Mouse (Mus musculus) midbrain, embryonic 13.5 days (tissue): ENCODE results near the gene Gm2431. TPM values are rescaled to one million over a fixed set of nuclear protein-coding genes. Genes with fewer than 3 reads are reported as not detected.

Experiments used
- polyA plus RNA-seq: library from polyadenylated mRNA; unstranded; fragments of >200 nt; fragmentation: Nextera tagmentation; extraction: Ambion mirVana; gene quantifications from 2 replicates; pipeline ENCODE4 v1.2.1, GENCODE M21; 2015

Gm2431 gene
- polyA plus RNA-seq, 1 experiment from 2014 or later, result not detected

Other genes starting within 250 kb of the Gm2431 start
- gene Mob2, start 197.3 kb downstream of the Gm2431 start, polyA plus RNA-seq, result 52.3 and 56.9 TPM in 2 replicates
- gene Dusp8, start 162.5 kb downstream of the Gm2431 start, polyA plus RNA-seq, result 66.0 and 69.1 TPM in 2 replicates
- gene Gm45618, start 137.6 kb downstream of the Gm2431 start, polyA plus RNA-seq, result 0.44 TPM in 1 of 2 replicates, not detected in the other
- not detected in 2 replicates for gene Gm39115, start 122.3 kb downstream of the Gm2431 start, polyA plus RNA-seq
- not detected in 2 replicates for gene Gm45337, start 113.7 kb downstream of the Gm2431 start, polyA plus RNA-seq
- gene Gm29735, start 101.2 kb downstream of the Gm2431 start, polyA plus RNA-seq, result not detected in 2 replicates
- not detected in 2 replicates for gene Gm4553, start 92.6 kb downstream of the Gm2431 start, polyA plus RNA-seq
- not detected in 2 replicates for gene Krtap5-2, start 82.3 kb downstream of the Gm2431 start, polyA plus RNA-seq
- not detected in 2 replicates for gene Gm10153, start 68.0 kb downstream of the Gm2431 start, polyA plus RNA-seq
- not detected in 2 replicates for gene Krtap5-3, start 57.0 kb downstream of the Gm2431 start, polyA plus RNA-seq
- not detected in 2 replicates for gene Gm7579, start 46.5 kb downstream of the Gm2431 start, polyA plus RNA-seq
- gene Krtap5-5, start 28.4 kb downstream of the Gm2431 start, polyA plus RNA-seq, result not detected in 2 replicates
- not detected in 2 replicates for gene Gm40460, start 17.3 kb downstream of the Gm2431 start, polyA plus RNA-seq
- not detected in 2 replicates for gene Gm4559, start 16.0 kb upstream of the Gm2431 start, polyA plus RNA-seq
- gene Krtap5-1, start 38.8 kb upstream of the Gm2431 start, polyA plus RNA-seq, result not detected in 2 replicates
- gene Krtap5-4, start 45.2 kb upstream of the Gm2431 start, polyA plus RNA-seq, result not detected in 2 replicates
- gene Ifitm10, start 115.4 kb upstream of the Gm2431 start, polyA plus RNA-seq, result 1.9 and 2.3 TPM in 2 replicates
- gene Gm49369, start 124.3 kb upstream of the Gm2431 start, polyA plus RNA-seq, result not detected in 2 replicates
- 191 and 206 TPM in 2 replicates for gene Ctsd, start 129.7 kb upstream of the Gm2431 start, polyA plus RNA-seq
- not detected in 2 replicates for gene Syt8, start 176.5 kb upstream of the Gm2431 start, polyA plus RNA-seq
- gene Tnni2, start 183.5 kb upstream of the Gm2431 start, polyA plus RNA-seq, result 0.59 and 0.75 TPM in 2 replicates
- 6.5 and 6.9 TPM in 2 replicates for gene Lsp1, start 202.5 kb upstream of the Gm2431 start, polyA plus RNA-seq
- gene Tnnt3, start 240.5 kb upstream of the Gm2431 start, polyA plus RNA-seq, result 0.68 and 1.0 TPM in 2 replicates